Mouse (Mus musculus) forebrain, embryonic 16.5 days (tissue): ENCODE data around the gene Gm45785. TPM values are rescaled to one million over a fixed set of nuclear protein-coding genes. Genes with fewer than 3 reads are reported as not detected.
"Not testable (repeated sequence)": the region's sequence is repeated elsewhere in the genome, so short reads cannot be mapped to it uniquely, and the experiment has no call there.

ENCODE experiments used
- ATAC-seq: fragments of 200-750 bp; cut with Nextera tagmentation; 2 replicates; pipeline ENCODE4 v1.8.0; 2017; ENCODE audit warnings: mild to moderate bottlenecking, moderate library complexity
- H3K27ac ChIP-seq: fragments of 300-500 bp; sonication (generic); 2 replicates; pipeline ENCODE4 v1.5.1; 2014; ENCODE audit warnings: low read length, control low read depth
- H3K27me3 ChIP-seq: fragments of 300-500 bp; sonication (generic); replicated peaks from 2 replicates; pipeline ENCODE4 v1.6.1; 2014; ENCODE audit warnings: low read length; ENCODE audit not compliant: control insufficient read depth, insufficient read depth
- H3K36me3 ChIP-seq: fragments of 300-500 bp; sonication (generic); 2 replicates; pipeline ENCODE4 v1.6.1; 2014; ENCODE audit not compliant: control insufficient read depth, insufficient read depth
- H3K4me1 ChIP-seq: fragments of 300-500 bp; sonication (generic); replicated peaks from 2 replicates; pipeline ENCODE4 v1.6.1; 2014; ENCODE audit warnings: low read length; ENCODE audit not compliant: control insufficient read depth, insufficient read depth
- H3K4me2 ChIP-seq: fragments of 300-500 bp; sonication (generic); 2 replicates; pipeline ENCODE4 v1.6.1; 2014; ENCODE audit warnings: mild to moderate bottlenecking, low read length, control low read depth
- H3K4me3 ChIP-seq: fragments of 300-500 bp; sonication (generic); replicated peaks from 2 replicates; pipeline ENCODE4 v1.5.1; 2014; ENCODE audit warnings: mild to moderate bottlenecking, low read length, control low read depth
- H3K9ac ChIP-seq: fragments of 300-500 bp; sonication (generic); replicated peaks from 2 replicates; pipeline ENCODE4 v1.6.1; 2014; ENCODE audit warnings: low read depth, low read length, control low read depth
- H3K9me3 ChIP-seq: fragments of 300-500 bp; sonication (generic); 2 replicates; pipeline ENCODE4 v1.6.1; 2016; ENCODE audit warnings: low read length; ENCODE audit not compliant: control insufficient read depth
- WGBS: fragments of 180-500 bp; shearing (Covaris S2); extraction: QIAGEN DNeasy Blood & Tissue Kit; methylation state at CpG from one replicate; pipeline ENCODE4 v1.1.7; 2014; 5-methylcytosine and 5-hydroxymethylcytosine counted together
- polyA plus RNA-seq: library from polyadenylated mRNA; unstranded; fragments of >200 nt; fragmentation: Nextera tagmentation; extraction: Ambion mirVana; gene quantifications from 2 replicates; pipeline ENCODE4 v1.2.1, GENCODE M21; 2015

Gene Gm45785
- polyA plus RNA-seq, 1 experiment from 2014 or later = not detected

- not testable (repeated sequence) for ATAC-seq, H3K4me3 ChIP-seq, H3K9me3 ChIP-seq, H3K4me2 ChIP-seq, H3K27me3 ChIP-seq, H3K4me1 ChIP-seq, H3K9ac ChIP-seq, H3K27ac ChIP-seq
- WGBS = 95% methylated on average over 16 of the region's 16 CpGs
- H3K36me3 ChIP-seq = peaks cover 41% of the 10 kb centered on the region
These were observed 34.5 kb upstream of the Gm45785 start for GRCm38 (mm10) chr7:140890636-140891035.

- 0% methylated on average over 12 of the region's 12 CpGs for WGBS
- Histone ChIP-seq H3K4me2 (peak overlapping the region; percentile 78), H3K4me3 (peak overlapping the region; percentile 59), H3K9ac (peak overlapping the region; percentile 68), H3K36me3 (peaks cover 13% of the 10 kb centered on the region), H3K27ac (peak overlapping the region; percentile 49), H3K9me3 (no peaks in the 10 kb centered on the region), H3K27me3 (no peaks in the 10 kb centered on the region), H3K4me1 (peaks cover 9% of the 10 kb centered on the region)
- no peak; the same call in 1 of the 2 replicates for ATAC-seq
These were observed 26.3 kb upstream of the Gm45785 start for GRCm38 (mm10) chr7:140882469-140882803.

GRCm38 (mm10) chr7:140881696-140882468 lies 25.8 kb upstream of the Gm45785 start, which contains the start of the genes Psmd13 and Sirt3:
Gene Psmd13 (plus strand): TSS chr7:140881968.
Gene Sirt3 (minus strand): TSS chr7:140882309.
- Histone ChIP-seq H3K4me3 (peak within 1 kb of the TSS; percentile 59), H3K4me2 (peak within 1 kb of the TSS; percentile 78), H3K9ac (peak within 1 kb of the TSS; percentile 68), H3K9me3 (no peaks in the 10 kb centered on the region), H3K36me3 (peaks cover 8% of the 10 kb centered on the region), H3K27ac (peak within 1 kb of the TSS; percentile 87), H3K4me1 (peaks cover 9% of the 10 kb centered on the region), H3K27me3 (no peaks in the 10 kb centered on the region)
- ATAC-seq = peak; percentile 99
- WGBS = under 1% methylated on average over 59 of the region's 59 CpGs

- H3K27me3 ChIP-seq = no peaks in the 10 kb centered on the region
- H3K9me3 ChIP-seq = no peaks in the 10 kb centered on the region
- no peak overlapping the region for H3K27ac ChIP-seq
- ATAC-seq = no peak
- peak overlapping the region; percentile 68 for H3K9ac ChIP-seq
- peak overlapping the region; percentile 78 for H3K4me2 ChIP-seq
- 20% methylated on average over 8 of the region's 8 CpGs for WGBS
- H3K4me1 ChIP-seq = peaks cover 9% of the 10 kb centered on the region
- H3K4me3 ChIP-seq = peak overlapping the region; percentile 59
- H3K36me3 ChIP-seq = peaks cover 2% of the 10 kb centered on the region; the same call in 1 of the 2 replicates
These were observed 24.9 kb upstream of the Gm45785 start for GRCm38 (mm10) chr7:140880865-140881515.

- 85% methylated on average over 3 of the region's 3 CpGs for WGBS
- H3K9ac ChIP-seq = no peak overlapping the region
- H3K9me3 ChIP-seq = no peaks in the 10 kb centered on the region
- H3K36me3 ChIP-seq = peaks cover 2% of the 10 kb centered on the region; the same call in 1 of the 2 replicates
- H3K27ac ChIP-seq = no peak overlapping the region
- H3K27me3 ChIP-seq = no peaks in the 10 kb centered on the region
- no peak overlapping the region for H3K4me2 ChIP-seq
- H3K4me1 ChIP-seq = peaks cover 9% of the 10 kb centered on the region
- ATAC-seq = no peak
- H3K4me3 ChIP-seq = no peak overlapping the region
These were observed 24.3 kb upstream of the Gm45785 start for GRCm38 (mm10) chr7:140880419-140880818.

- no peak overlapping the region for H3K27ac ChIP-seq
- H3K4me3 ChIP-seq = no peak overlapping the region
- peaks cover 2% of the 10 kb centered on the region; the same call in 1 of the 2 replicates for H3K36me3 ChIP-seq
- WGBS = 86% methylated on average over 7 of the region's 7 CpGs
- H3K9me3 ChIP-seq = no peaks in the 10 kb centered on the region
- no peaks in the 10 kb centered on the region for H3K27me3 ChIP-seq
- no peak for ATAC-seq
- H3K4me2 ChIP-seq = no peak overlapping the region
- no peak overlapping the region for H3K9ac ChIP-seq
- peaks cover 9% of the 10 kb centered on the region for H3K4me1 ChIP-seq
These were observed 23.2 kb upstream of the Gm45785 start for GRCm38 (mm10) chr7:140879355-140879754.

- no peak for ATAC-seq
- peaks cover 4% of the 10 kb centered on the region for H3K4me1 ChIP-seq
- 93% methylated on average over 6 of the region's 6 CpGs for WGBS
- H3K27me3 ChIP-seq = no peaks in the 10 kb centered on the region
- no peak overlapping the region for H3K27ac ChIP-seq
- H3K36me3 ChIP-seq = peaks cover 2% of the 10 kb centered on the region; the same call in 1 of the 2 replicates
- no peak overlapping the region for H3K4me2 ChIP-seq
- H3K9me3 ChIP-seq = no peaks in the 10 kb centered on the region
- H3K4me3 ChIP-seq = no peak overlapping the region
- no peak overlapping the region for H3K9ac ChIP-seq
These were observed 21.2 kb upstream of the Gm45785 start for GRCm38 (mm10) chr7:140877364-140877763.

GRCm38 (mm10) chr7:140874224-140874623 lies 18.1 kb upstream of the Gm45785 start:
- Histone ChIP-seq H3K27ac (no peak overlapping the region), H3K4me2 (no peak overlapping the region), H3K36me3 (peaks cover 2% of the 10 kb centered on the region; the same call in 1 of the 2 replicates), H3K4me3 (no peak overlapping the region), H3K27me3 (no peaks in the 10 kb centered on the region), H3K9me3 (no peaks in the 10 kb centered on the region), H3K4me1 (no peaks in the 10 kb centered on the region), H3K9ac (no peak overlapping the region)
- ATAC-seq = no peak
- 92% methylated on average over 4 of the region's 4 CpGs for WGBS

- no peak overlapping the region for H3K4me2 ChIP-seq
- H3K9me3 ChIP-seq = no peaks in the 10 kb centered on the region
- no peak overlapping the region for H3K9ac ChIP-seq
- no peak overlapping the region for H3K27ac ChIP-seq
- ATAC-seq = no peak
- H3K27me3 ChIP-seq = no peaks in the 10 kb centered on the region
- H3K4me1 ChIP-seq = no peaks in the 10 kb centered on the region; the same call in 1 of the 2 replicates
- peaks cover 24% of the 10 kb centered on the region for H3K36me3 ChIP-seq
- H3K4me3 ChIP-seq = no peak overlapping the region
- WGBS = 88% methylated on average over 12 of the region's 12 CpGs
These were observed 8.6 kb upstream of the Gm45785 start for GRCm38 (mm10) chr7:140864761-140865160.
